Mouse (Mus musculus) E14TG2a.4 (cell line): ENCODE data around the gene Gnb2.

Experiments
- H3K27me3 ChIP-seq: 2 replicates; pipeline ENCODE4 v1.6.1; 2014; ENCODE audit warnings: low read length, control low read depth; ENCODE audit not compliant: insufficient read depth
- H3K36me3 ChIP-seq: 2 replicates; pipeline ENCODE4 v1.6.1; 2014; ENCODE audit warnings: low read length, control low read depth; ENCODE audit not compliant: insufficient read depth
- H3K4me1 ChIP-seq: replicated peaks from 2 replicates; pipeline ENCODE4 v1.6.1; 2014; ENCODE audit warnings: low read depth, low read length, control low read depth
- H3K4me3 ChIP-seq: replicated peaks from 2 replicates; pipeline ENCODE4 v1.5.1; 2014; ENCODE audit warnings: mild to moderate bottlenecking, low read length
- H3K9me3 ChIP-seq: 2 replicates; pipeline ENCODE4 v1.6.1; 2014; ENCODE audit warnings: low read length, control low read depth
- CTCF ChIP-seq: conservative IDR thresholded peaks from 2 replicates; pipeline ENCODE4 v1.5.1; 2014; ENCODE audit warnings: low read length
- NANOG ChIP-seq: IDR thresholded peaks from 2 replicates; pipeline ENCODE4 v1.6.1; 2014; ENCODE audit warnings: borderline replicate concordance, low read length, mixed read lengths
- POU5F1 ChIP-seq: IDR thresholded peaks from 2 replicates; pipeline ENCODE4 v1.6.1; 2014; ENCODE audit warnings: low read length, borderline replicate concordance

Gnb2 gene

DNA sequence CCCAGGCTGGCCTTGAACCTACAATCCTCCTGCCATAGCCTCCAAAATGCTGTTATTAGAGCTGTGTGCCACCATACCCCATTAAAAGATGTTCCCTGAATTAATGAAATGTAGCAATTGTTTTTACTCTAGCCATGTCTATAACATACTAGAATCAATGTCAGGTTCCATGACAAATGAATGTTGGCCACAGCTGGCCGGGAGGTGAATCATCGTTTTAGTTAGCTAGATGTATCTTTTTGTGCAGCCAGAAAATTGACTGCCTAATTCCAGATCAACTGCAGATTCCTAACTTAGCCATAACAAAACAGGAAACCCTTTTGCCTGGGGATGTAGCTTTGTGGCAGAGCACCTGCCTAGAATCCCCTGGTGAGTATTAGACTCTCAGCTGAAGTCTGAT lies 16.5 kb upstream of the Gnb2 start:
- Histone ChIP-seq H3K4me3 (no peak overlapping the region), H3K9me3 (no peaks in the 10 kb centered on the region), H3K27me3 (peaks cover 19% of the 10 kb centered on the region), H3K4me1 (peaks cover 17% of the 10 kb centered on the region), H3K36me3 (no peaks in the 10 kb centered on the region)
- TF ChIP-seq POU5F1 (no peak), NANOG (no peak), CTCF (no peak)

DNA sequence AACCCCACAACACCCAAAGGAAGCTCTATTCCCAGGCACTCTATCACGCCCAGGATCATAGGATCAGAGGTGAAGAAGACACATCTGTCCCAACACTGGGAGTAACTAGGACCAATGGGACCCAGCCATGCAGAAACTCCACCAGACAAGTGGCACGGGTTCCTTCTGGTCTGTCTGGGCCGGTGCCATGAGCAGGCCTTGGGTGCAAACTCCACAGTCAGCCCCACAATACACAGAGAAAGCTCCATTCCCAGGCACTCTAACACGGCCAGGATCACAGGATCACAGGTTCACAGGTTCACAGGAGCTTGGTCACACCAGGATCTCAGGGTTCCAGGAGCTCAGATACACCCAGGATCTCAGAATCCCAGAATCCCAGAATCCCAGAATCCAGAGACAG lies 12.3 kb upstream of the Gnb2 start:
- H3K27me3 ChIP-seq = no peaks in the 10 kb centered on the region
- TF ChIP-seq POU5F1 (no peak), NANOG (no peak), CTCF (no peak)
- no peaks in the 10 kb centered on the region for H3K9me3 ChIP-seq
- no peaks in the 10 kb centered on the region for H3K36me3 ChIP-seq
- H3K4me1 ChIP-seq = no peaks in the 10 kb centered on the region
- H3K4me3 ChIP-seq = no peak overlapping the region

DNA sequence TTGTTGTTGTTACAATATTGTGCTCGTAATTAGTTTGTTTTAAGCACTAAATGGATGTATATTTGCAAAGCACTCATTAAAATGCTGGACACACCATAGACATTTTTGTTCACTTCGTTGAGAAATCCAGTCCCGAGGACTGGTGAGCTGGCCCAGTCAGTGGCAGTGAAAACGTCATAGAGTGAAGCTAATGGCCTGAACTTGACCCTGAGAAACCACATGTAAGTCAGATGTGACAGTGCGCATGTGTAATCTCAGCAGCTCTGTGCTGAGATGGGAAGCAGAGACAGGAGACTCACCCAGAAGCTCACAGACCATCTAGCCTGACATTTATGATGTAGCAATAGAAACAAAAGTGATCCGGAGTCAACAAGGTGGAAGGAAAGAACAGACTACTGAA lies 11.6 kb upstream of the Gnb2 start:
- H3K4me1 ChIP-seq = no peaks in the 10 kb centered on the region
- H3K27me3 ChIP-seq = no peaks in the 10 kb centered on the region
- H3K9me3 ChIP-seq = no peaks in the 10 kb centered on the region
- TF ChIP-seq CTCF = no peak
- TF ChIP-seq NANOG = no peak
- TF ChIP-seq POU5F1 = no peak
- H3K4me3 ChIP-seq = no peak overlapping the region
- H3K36me3 ChIP-seq = no peaks in the 10 kb centered on the region

DNA sequence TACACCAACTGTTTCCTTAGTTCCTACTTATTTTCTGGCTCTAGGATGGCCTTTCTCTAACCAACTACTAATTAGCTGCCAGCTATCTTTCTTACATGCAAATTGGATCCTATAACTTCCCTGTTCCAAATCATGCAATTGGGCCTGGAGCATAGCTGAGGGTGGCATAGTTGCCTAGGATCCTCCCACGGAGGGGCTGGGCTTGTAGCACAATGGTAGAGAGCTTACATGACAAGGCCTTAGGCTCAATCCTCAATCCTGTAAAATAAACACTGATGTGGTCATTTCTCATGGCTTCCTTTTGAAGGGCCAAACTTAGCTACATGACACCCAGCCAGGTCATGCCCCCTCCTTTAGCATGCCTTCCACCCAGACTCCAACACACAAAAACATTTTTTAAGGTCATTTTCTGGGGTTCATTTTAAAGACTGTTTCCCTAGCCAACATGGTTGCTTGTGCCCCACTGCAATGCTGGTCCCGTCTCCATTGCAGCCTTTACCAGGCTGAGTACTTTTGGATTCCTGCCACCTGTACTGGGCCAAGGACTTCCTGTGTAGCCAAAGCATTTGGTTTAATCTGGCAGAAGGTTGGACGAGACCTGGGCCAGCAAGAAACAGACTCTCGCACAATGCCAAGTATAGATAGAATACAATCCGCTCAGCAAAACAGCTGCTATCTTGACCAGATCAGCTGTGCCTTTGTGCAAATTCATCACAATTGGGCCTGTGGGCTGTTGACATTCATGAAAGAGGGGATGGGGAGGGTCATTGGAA lies 8.6 kb upstream of the Gnb2 start:
- Histone ChIP-seq H3K27me3 (0 out of 2 replicates have a peak, but pooled peaks cover 5% of the 10 kb centered on the region), H3K36me3 (no peaks in the 10 kb centered on the region), H3K4me1 (0 out of 2 replicates have a peak, but pooled peaks cover 5% of the 10 kb centered on the region), H3K9me3 (no peaks in the 10 kb centered on the region), H3K4me3 (no peak overlapping the region)
- TF ChIP-seq CTCF (no peak), POU5F1 (no peak), NANOG (no peak)

DNA sequence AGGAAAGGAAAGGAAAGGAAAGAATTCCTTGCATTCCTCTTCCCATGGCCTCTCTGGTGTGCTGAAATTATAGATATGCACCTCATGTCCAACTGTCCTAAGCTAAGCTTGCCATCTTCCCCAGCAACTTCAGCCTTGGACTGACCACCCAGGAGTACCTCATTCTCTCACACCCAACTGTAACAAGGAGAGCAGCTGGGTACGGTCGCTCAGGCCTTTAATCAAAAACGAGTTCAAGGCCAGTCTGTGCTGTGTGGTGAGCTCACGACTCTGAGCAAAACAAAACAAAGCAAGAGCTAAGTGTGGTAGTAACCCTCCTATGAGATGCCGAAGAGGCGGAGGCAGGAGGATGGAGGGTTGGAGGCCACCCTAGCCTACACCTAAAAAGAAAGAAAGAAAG lies 7.7 kb upstream of the Gnb2 start:
- no peak overlapping the region for H3K4me3 ChIP-seq
- H3K27me3 ChIP-seq = peaks cover 11% of the 10 kb centered on the region
- H3K4me1 ChIP-seq = 0 out of 2 replicates have a peak, but pooled peaks cover 5% of the 10 kb centered on the region
- H3K36me3 ChIP-seq = no peaks in the 10 kb centered on the region
- TF ChIP-seq CTCF = no peak
- no peak for TF ChIP-seq POU5F1
- no peak for TF ChIP-seq NANOG
- no peaks in the 10 kb centered on the region for H3K9me3 ChIP-seq

DNA sequence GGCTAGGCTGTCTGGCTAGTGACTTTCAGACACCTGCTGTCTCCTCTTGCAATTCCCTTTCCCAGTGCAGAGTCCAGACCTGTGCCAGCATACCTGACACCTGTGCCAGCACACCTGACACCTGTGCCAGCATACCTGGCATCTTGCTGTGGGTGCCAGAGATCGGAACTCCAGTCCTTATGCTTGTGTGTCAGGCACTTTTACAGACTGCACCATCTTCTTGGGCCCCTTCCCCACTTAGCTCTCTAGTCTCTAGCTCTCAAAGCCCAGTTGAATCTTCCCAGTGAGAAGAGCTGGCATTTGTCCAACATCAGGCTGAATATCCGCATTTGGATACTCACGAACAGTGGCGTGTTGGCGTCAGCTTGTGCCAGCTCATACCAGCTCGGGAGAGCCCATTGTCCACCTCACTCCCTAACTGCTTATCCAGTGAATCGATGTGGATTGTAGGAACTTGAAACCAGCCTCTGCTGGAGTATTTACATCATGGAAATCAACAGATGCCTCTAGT lies 6.0 kb upstream of the Gnb2 start:
- H3K4me3 ChIP-seq = no peak overlapping the region
- H3K36me3 ChIP-seq = no peaks in the 10 kb centered on the region
- 0 out of 2 replicates have a peak, but pooled peaks cover 5% of the 10 kb centered on the region for H3K4me1 ChIP-seq
- H3K27me3 ChIP-seq = peaks cover 11% of the 10 kb centered on the region
- TF ChIP-seq CTCF (no peak), POU5F1 (no peak), NANOG (no peak)
- no peaks in the 10 kb centered on the region for H3K9me3 ChIP-seq

DNA sequence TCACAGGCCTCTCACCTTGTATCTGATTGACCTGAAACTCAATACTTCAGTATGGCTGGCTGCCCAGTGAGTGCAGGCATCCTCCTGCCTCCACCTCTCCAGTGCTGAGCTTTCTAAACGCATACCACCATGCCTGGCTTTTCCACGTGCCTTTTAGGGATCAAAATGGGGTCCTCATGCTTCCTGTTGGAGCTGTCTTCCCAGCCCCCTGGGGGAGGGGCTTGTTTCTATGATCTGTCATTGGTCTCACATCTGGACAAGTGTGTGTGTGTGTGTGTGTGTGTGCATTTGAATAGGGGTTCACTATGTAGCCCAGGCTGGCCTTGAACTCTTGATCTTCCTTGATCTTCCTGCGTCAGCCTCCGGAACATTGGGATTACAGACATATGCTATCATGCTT lies 4.2 kb upstream of the Gnb2 start:
- H3K9me3 ChIP-seq = no peaks in the 10 kb centered on the region
- H3K27me3 ChIP-seq = peaks cover 11% of the 10 kb centered on the region
- H3K4me1 ChIP-seq = peaks cover 11% of the 10 kb centered on the region
- no peaks in the 10 kb centered on the region for H3K36me3 ChIP-seq
- TF ChIP-seq POU5F1 (no peak), CTCF (no peak), NANOG (no peak)
- no peak overlapping the region for H3K4me3 ChIP-seq

DNA sequence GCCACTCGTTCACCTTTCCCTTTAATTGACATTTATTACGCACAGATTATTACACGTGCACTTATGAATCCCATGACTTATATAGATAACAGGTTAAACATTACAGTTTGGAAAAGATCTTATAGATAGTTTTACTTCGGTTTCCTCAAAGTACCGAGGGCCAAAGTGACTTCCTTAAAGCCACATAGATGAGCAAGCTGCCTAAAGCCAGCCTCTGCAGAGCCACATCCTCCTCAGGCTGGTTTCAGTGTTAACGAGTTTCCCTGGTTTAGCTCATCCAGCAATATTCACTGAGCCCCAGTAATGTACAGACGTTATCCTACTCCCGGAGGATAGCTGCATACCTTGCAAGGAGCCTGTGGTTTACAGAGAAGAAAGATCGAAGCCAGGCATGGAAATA lies 2.0 kb upstream of the Gnb2 start:
- TF ChIP-seq POU5F1 (no peak), NANOG (no peak), CTCF (no peak)
- peaks cover 20% of the 10 kb centered on the region for H3K27me3 ChIP-seq

More for the DNA sequence above, 2.0 kb upstream of the Gnb2 start:
- Histone ChIP-seq H3K9me3 (no peaks in the 10 kb centered on the region), H3K36me3 (peaks cover 1% of the 10 kb centered on the region), H3K4me3 (no peak overlapping the region), H3K4me1 (peaks cover 26% of the 10 kb centered on the region)
